Mouse (Mus musculus) forebrain, embryonic 16.5 days (tissue): ENCODE data around the gene Pdhb. TPM values are rescaled to one million over a fixed set of nuclear protein-coding genes. Genes with fewer than 3 reads are reported as not detected.
A peak's percentile ranks its signal among the peaks of the same experiment; 100 is the strongest.

Experiments
- ATAC-seq: fragments of 200-750 bp; cut with Nextera tagmentation; 2 replicates; pipeline ENCODE4 v1.8.0; 2017; ENCODE audit warnings: mild to moderate bottlenecking, moderate library complexity
- H3K27ac ChIP-seq: fragments of 300-500 bp; sonication (generic); 2 replicates; pipeline ENCODE4 v1.5.1; 2014; ENCODE audit warnings: low read length, control low read depth
- H3K27me3 ChIP-seq: fragments of 300-500 bp; sonication (generic); replicated peaks from 2 replicates; pipeline ENCODE4 v1.6.1; 2014; ENCODE audit warnings: low read length; ENCODE audit not compliant: control insufficient read depth, insufficient read depth
- H3K36me3 ChIP-seq: fragments of 300-500 bp; sonication (generic); 2 replicates; pipeline ENCODE4 v1.6.1; 2014; ENCODE audit not compliant: control insufficient read depth, insufficient read depth
- H3K4me1 ChIP-seq: fragments of 300-500 bp; sonication (generic); replicated peaks from 2 replicates; pipeline ENCODE4 v1.6.1; 2014; ENCODE audit warnings: low read length; ENCODE audit not compliant: control insufficient read depth, insufficient read depth
- H3K4me2 ChIP-seq: fragments of 300-500 bp; sonication (generic); 2 replicates; pipeline ENCODE4 v1.6.1; 2014; ENCODE audit warnings: mild to moderate bottlenecking, low read length, control low read depth
- H3K4me3 ChIP-seq: fragments of 300-500 bp; sonication (generic); replicated peaks from 2 replicates; pipeline ENCODE4 v1.5.1; 2014; ENCODE audit warnings: mild to moderate bottlenecking, low read length, control low read depth
- H3K9ac ChIP-seq: fragments of 300-500 bp; sonication (generic); replicated peaks from 2 replicates; pipeline ENCODE4 v1.6.1; 2014; ENCODE audit warnings: low read depth, low read length, control low read depth
- H3K9me3 ChIP-seq: fragments of 300-500 bp; sonication (generic); 2 replicates; pipeline ENCODE4 v1.6.1; 2016; ENCODE audit warnings: low read length; ENCODE audit not compliant: control insufficient read depth
- WGBS: fragments of 180-500 bp; shearing (Covaris S2); extraction: QIAGEN DNeasy Blood & Tissue Kit; methylation state at CpG from one replicate; pipeline ENCODE4 v1.1.7; 2014; 5-methylcytosine and 5-hydroxymethylcytosine counted together
- polyA plus RNA-seq: library from polyadenylated mRNA; unstranded; fragments of >200 nt; fragmentation: Nextera tagmentation; extraction: Ambion mirVana; gene quantifications from 2 replicates; pipeline ENCODE4 v1.2.1, GENCODE M21; 2015

Gene Pdhb
- polyA plus RNA-seq, 1 experiment from 2014 or later = 249 TPM

DNA sequence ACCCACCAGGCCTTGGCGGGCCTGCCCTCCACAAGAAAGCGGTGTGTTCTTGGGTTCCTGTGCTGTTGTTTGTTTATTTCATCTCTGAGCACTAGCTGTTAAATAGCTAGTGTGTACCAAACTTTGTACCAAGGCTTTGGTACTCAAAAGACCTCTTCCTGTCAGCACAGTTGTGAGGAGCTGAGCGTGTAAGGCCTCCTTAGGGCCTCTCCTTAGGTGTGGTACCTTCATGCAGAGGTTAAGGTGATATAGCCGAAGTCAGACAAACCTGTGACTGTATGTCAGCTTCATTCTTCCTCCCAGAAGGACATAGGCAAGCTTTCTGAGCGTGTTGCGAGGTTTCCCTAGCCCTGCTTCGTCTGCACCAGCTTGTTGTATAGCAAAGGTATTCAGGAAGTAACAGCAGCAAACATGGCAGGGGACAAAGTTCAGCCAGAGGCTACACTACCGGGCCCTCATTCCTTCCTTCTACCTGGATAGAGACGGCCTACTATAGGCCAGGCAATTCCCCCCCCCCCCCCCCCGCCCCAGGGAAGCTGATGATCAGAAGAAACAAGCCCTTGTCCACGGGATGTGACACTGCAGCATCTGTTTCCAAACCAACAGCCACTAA, 26.1 kb downstream of the Pdhb start:
- no peak for ATAC-seq
- H3K4me3 ChIP-seq = no peak overlapping the region
- no peak overlapping the region for H3K4me2 ChIP-seq
- H3K27ac ChIP-seq = no peak overlapping the region; the same call in 1 of the 2 replicates
- no peaks in the 10 kb centered on the region for H3K4me1 ChIP-seq
- 90% methylated on average over 10 of the region's 11 CpGs for WGBS
- peaks cover 10% of the 10 kb centered on the region for H3K36me3 ChIP-seq
- H3K27me3 ChIP-seq = no peaks in the 10 kb centered on the region
- no peaks in the 10 kb centered on the region for H3K9me3 ChIP-seq
- no peak overlapping the region for H3K9ac ChIP-seq

DNA sequence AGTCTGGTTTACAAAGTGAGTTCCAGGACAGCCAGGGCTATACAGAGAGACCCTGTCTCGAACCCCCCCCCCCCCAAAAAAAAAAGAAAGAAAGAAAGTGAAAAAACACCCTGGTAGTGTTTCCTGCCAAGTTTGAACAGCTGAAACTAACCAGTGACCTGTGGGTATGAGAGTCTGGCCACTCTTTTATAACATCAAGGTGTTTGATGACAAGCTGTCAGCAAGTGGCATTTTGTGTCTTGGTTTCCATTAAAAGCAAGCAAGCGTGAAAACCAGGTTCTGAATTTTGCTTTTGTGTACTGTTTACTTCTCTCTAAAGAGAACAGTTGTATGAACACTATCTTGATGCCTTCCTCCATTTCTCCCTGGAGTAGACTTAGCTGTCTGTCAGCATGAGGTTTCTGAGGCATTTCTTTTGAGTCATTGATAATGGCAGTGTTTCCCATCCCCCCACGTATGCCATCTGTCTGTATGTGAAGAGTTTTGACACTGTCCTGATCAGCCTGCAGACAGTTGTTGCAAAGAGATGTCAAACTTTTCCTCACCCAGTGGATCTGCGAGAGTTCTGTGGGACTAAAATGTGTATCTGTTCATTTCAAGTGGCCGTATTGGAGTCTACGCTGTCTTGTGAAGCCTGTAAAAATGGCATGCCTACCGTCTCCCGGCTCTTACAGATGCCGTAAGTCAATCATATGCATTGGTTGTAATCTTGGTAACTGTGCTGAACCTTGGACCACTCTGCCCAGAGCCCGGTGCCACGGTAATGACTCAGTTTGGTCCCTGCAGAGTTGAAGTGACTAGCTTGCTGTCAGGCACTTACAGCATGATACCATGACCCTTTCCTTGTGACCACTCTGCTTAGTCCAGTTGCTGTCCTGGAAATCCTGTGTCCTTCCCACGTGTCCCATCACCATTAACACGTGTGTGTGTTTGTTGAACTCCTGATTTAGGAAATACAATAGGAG, 26.9 kb downstream of the Pdhb start:
- Histone ChIP-seq H3K9ac (no peak overlapping the region), H3K4me2 (no peak overlapping the region), H3K27me3 (no peaks in the 10 kb centered on the region), H3K4me3 (no peak overlapping the region), H3K4me1 (no peaks in the 10 kb centered on the region), H3K27ac (no peak overlapping the region), H3K36me3 (peaks cover 5% of the 10 kb centered on the region), H3K9me3 (no peaks in the 10 kb centered on the region)
- 0 out of 2 replicates have a peak, but pooled peaks have one; percentile 33 for ATAC-seq
- WGBS = 76% methylated on average over 13 of the region's 13 CpGs

DNA sequence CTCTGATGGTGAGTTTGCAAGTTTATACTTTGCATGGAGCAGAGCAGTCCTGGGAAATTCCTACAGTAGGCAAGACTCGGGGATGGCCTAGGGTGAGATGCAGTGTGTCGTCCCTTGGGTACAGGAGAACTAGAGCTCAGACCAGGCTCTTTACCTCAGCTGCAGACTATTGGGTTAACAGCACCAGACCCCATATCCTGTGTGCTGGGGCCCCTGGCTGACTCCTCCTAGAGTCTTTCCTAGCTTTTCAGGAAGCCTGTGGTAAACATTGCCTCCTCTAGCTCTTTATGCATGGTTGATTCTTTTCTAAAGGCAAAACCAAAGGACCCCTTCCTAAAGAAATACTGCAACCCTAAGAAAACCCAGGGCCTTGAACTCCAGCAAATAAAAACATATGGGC, 31.7 kb downstream of the Pdhb start:
- no peak overlapping the region for H3K9ac ChIP-seq
- H3K4me3 ChIP-seq = no peak overlapping the region
- H3K4me1 ChIP-seq = peaks cover 8% of the 10 kb centered on the region; the same call in 1 of the 2 replicates
- ATAC-seq = no peak
- WGBS = 70% methylated on average over 2 of the region's 2 CpGs
- no peaks in the 10 kb centered on the region for H3K27me3 ChIP-seq
- H3K4me2 ChIP-seq = no peak overlapping the region
- no peaks in the 10 kb centered on the region for H3K9me3 ChIP-seq
- no peak overlapping the region for H3K27ac ChIP-seq
- H3K36me3 ChIP-seq = peaks cover 3% of the 10 kb centered on the region; the same call in 1 of the 2 replicates

DNA sequence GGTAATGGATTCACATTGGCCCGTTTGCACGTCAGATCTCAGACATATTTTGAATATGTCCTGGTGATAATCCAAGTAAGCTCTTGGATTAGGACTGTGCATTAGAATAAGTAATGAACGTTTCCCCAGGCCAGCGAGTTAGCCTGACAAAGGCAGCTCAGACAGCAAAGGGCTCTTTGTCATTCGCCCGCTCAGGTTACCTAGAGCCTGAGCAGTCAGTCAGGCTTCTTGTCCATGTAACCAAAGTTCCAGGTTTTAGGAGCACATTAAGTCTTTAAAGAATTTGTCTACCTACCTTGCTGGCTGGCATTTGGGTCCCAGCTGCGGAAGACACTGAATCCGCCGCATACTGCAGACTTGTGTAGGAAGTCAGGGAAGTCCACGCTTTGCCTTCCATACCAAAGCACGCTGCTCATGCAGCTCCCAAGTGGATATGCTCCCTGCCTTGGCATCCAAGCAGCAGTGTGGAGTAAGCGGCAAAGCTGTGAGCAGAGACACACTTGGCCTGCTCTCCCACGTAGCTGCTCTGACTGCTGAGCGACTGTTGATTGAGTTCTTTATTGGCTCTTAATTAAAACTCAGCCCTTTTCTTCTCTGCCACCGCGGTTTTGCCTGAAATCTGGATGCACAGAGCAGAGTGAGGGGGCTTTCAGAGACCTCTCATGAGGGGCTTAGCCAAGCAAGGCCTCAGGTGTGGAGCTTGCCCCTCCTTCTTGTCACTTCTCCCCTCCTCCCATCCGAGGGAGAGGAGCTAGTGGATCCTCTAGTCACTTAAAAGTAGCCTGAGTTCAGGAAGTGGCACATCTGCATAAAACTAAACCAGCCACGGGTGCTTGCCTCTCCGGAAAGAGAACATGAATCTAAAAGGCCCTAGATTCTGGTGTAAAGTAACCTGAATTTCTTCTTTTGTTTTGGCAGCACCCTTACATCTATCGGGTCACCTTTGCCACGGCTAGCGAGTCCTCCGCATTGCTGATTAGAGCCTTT, 32.8 kb downstream of the Pdhb start:
- H3K9ac ChIP-seq = no peak overlapping the region
- peaks cover 10% of the 10 kb centered on the region for H3K4me1 ChIP-seq
- H3K36me3 ChIP-seq = peaks cover 3% of the 10 kb centered on the region; the same call in 1 of the 2 replicates
- peak; percentile 73 for ATAC-seq
- H3K27me3 ChIP-seq = no peaks in the 10 kb centered on the region
- no peak overlapping the region for H3K4me2 ChIP-seq
- no peak overlapping the region for H3K4me3 ChIP-seq
- no peaks in the 10 kb centered on the region for H3K9me3 ChIP-seq
- H3K27ac ChIP-seq = no peak overlapping the region
- WGBS = 20% methylated on average over 23 of the region's 23 CpGs

DNA sequence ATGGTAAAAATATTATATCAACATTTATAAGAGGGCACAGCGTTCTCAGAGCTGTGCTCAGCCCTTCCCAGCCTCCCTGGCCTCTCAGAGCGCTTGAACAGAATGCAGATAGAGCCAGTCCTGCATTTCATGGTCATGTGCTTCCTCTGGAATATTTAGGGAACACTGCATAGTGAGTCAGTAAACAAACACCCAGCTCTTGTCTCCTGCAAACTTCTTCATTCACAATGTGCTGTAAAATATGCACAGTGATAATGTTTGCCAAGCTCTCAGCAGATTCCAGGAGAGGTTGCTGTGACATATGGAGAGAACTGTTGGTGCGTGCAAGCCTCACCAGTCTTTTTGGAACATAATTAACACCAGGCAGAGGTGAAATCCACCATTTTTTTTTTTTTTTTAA, 37.7 kb downstream of the Pdhb start:
- Histone ChIP-seq H3K4me2 (no peak overlapping the region), H3K9ac (no peak overlapping the region), H3K4me3 (no peak overlapping the region), H3K9me3 (no peaks in the 10 kb centered on the region), H3K27ac (no peak overlapping the region), H3K27me3 (no peaks in the 10 kb centered on the region), H3K4me1 (peaks cover 15% of the 10 kb centered on the region), H3K36me3 (no peaks in the 10 kb centered on the region; the same call in 1 of the 2 replicates)
- peak; percentile 76 for ATAC-seq
- 45% methylated on average over 3 of the region's 3 CpGs for WGBS

DNA sequence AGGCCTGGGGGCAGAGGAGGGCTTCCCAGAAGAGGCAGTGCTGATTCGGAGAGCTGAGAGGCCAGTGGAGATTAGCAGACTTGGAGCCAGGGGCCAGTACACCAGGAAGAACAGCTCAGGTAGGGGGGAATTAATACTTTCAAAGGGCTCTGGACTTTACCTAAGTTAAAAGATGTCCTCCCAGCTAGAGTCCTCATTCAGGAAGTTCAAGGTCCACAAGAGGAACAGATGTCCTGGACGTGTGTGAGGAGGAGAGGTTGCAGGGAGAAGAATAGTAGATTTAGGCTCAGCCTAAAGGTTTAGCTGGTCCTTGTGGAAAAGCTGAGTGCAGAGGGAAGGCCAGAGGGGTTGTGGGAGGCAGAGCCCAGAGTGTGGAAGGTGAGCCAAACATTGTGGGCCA, 38.6 kb downstream of the Pdhb start:
- peaks cover 10% of the 10 kb centered on the region for H3K4me1 ChIP-seq
- no peak overlapping the region for H3K4me2 ChIP-seq
- no peak overlapping the region for H3K9ac ChIP-seq
- 69% methylated on average over 2 of the region's 2 CpGs for WGBS
- no peaks in the 10 kb centered on the region; the same call in 1 of the 2 replicates for H3K36me3 ChIP-seq
- H3K27me3 ChIP-seq = no peaks in the 10 kb centered on the region
- ATAC-seq = no peak
- H3K4me3 ChIP-seq = no peak overlapping the region
- no peaks in the 10 kb centered on the region for H3K9me3 ChIP-seq
- H3K27ac ChIP-seq = no peak overlapping the region

DNA sequence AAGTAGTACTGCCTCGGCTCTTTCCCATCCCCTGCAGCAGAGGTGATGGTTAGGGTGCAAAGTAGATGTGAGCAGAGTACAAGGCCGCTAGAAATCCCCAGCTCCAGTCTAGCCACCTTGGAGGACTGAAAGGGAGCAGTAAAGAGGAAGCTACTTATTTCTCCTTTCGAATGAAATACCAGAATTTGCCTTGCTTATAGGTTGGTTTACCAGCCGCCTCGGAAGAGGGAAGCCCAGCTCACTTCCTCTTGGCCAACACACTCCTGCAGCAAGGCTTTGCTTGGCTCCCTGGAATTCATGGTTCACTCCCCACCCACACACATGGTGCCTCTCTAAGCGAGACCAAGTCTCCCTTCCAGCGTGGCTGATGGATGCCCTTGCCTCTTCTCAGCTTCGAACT, 40.0 kb downstream of the Pdhb start:
- Histone ChIP-seq H3K9ac (no peak overlapping the region), H3K9me3 (no peaks in the 10 kb centered on the region), H3K4me2 (no peak overlapping the region), H3K36me3 (no peaks in the 10 kb centered on the region; the same call in 1 of the 2 replicates), H3K4me1 (peaks cover 10% of the 10 kb centered on the region), H3K27me3 (no peaks in the 10 kb centered on the region), H3K4me3 (no peak overlapping the region), H3K27ac (no peak overlapping the region)
- ATAC-seq = no peak
- 86% methylated on average over 8 of the region's 8 CpGs for WGBS

DNA sequence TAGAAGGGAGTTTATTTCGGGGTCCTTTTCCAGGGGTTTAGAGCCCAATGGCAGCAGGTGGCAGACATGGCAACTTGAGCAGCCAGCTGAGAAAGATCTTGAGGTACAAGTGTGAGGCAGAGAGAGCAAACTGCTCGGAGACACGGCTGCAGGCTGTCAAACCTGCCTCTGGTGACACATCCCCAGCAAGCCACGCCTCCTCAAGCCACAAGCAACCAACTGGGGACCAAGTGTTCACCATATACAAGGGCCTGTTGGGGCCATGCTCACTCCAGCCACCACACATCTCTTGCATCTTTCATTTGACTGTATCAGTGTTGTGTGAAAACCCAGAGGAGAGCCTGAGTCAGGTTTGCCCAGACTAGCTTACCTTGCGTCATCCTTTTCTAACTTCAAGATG, 44.9 kb downstream of the Pdhb start:
- H3K27ac ChIP-seq = no peak overlapping the region

More for the DNA sequence above, 44.9 kb downstream of the Pdhb start:
- no peak for ATAC-seq
- Histone ChIP-seq H3K27me3 (no peaks in the 10 kb centered on the region), H3K9me3 (no peaks in the 10 kb centered on the region), H3K4me2 (no peak overlapping the region), H3K4me1 (no peaks in the 10 kb centered on the region), H3K4me3 (no peak overlapping the region), H3K36me3 (no peaks in the 10 kb centered on the region; the same call in 1 of the 2 replicates), H3K9ac (no peak overlapping the region)
- WGBS = 87% methylated on average over 5 of the region's 5 CpGs
